Mouse (Mus musculus): ENCODE results near the gene Cpm. TPM values are rescaled to one million over a fixed set of nuclear protein-coding genes. Genes with fewer than 3 reads are reported as not detected.

Gene Cpm
- polyA plus RNA-seq, 1 experiment from 2014 or later: 2.7 TPM

- H3K4me2 ChIP-seq (ENCODE audit: low read length): peak overlapping the region; percentile 96
- 29% methylated on average over 8 of the region's 8 CpGs for WGBS
- H3K4me1 ChIP-seq (ENCODE audit: control insufficient read depth, insufficient read depth, low read depth, low read length): peaks cover 12% of the 10 kb centered on the region
- H3K27ac ChIP-seq (ENCODE audit: low read depth, low read length): no peak overlapping the region
- H3K27me3 ChIP-seq (replicated peaks; ENCODE audit: control insufficient read depth, insufficient read depth, low read length): peaks cover 40% of the 10 kb centered on the region
- H3K36me3 ChIP-seq (ENCODE audit: control insufficient read depth, insufficient read depth, low read length): no peaks in the 10 kb centered on the region
- no peak overlapping the region for H3K9ac ChIP-seq (ENCODE audit: low read depth, low read length)
- H3K4me3 ChIP-seq (ENCODE audit: low read length): no peak overlapping the region; the same call in 1 of the 2 replicates
- no peaks in the 10 kb centered on the region for H3K9me3 ChIP-seq (ENCODE audit: control insufficient read depth, low read length)
- no peak for ATAC-seq
Measured at GRCm38 (mm10) chr10:117630176-117630575, 876 bp downstream of the Cpm start.

- no peak overlapping the region for H3K4me2 ChIP-seq (ENCODE audit: low read length)
- peaks cover 40% of the 10 kb centered on the region for H3K27me3 ChIP-seq (replicated peaks; ENCODE audit: control insufficient read depth, insufficient read depth, low read length)
- no peak overlapping the region for H3K4me3 ChIP-seq (ENCODE audit: low read length)
- no peaks in the 10 kb centered on the region for H3K36me3 ChIP-seq (ENCODE audit: control insufficient read depth, insufficient read depth, low read length)
- H3K9ac ChIP-seq (ENCODE audit: low read depth, low read length): no peak overlapping the region
- peaks cover 12% of the 10 kb centered on the region for H3K4me1 ChIP-seq (ENCODE audit: control insufficient read depth, insufficient read depth, low read depth, low read length)
- no peaks in the 10 kb centered on the region for H3K9me3 ChIP-seq (ENCODE audit: control insufficient read depth, low read length)
- WGBS: 65% methylated on average over 2 of the region's 2 CpGs
- no peak overlapping the region for H3K27ac ChIP-seq (ENCODE audit: low read depth, low read length)
- ATAC-seq: no peak
Measured at GRCm38 (mm10) chr10:117630810-117631209, 1.5 kb downstream of the Cpm start.

GRCm38 (mm10) chr10:117631562-117632259 is 2.4 kb downstream of the Cpm start:
- no peak overlapping the region for H3K9ac ChIP-seq (ENCODE audit: low read depth, low read length)
- ATAC-seq: no peak
- H3K4me2 ChIP-seq (ENCODE audit: low read length): no peak overlapping the region
- H3K27me3 ChIP-seq (replicated peaks; ENCODE audit: control insufficient read depth, insufficient read depth, low read length): peaks cover 36% of the 10 kb centered on the region
- no peaks in the 10 kb centered on the region for H3K9me3 ChIP-seq (ENCODE audit: control insufficient read depth, low read length)
- peaks cover 12% of the 10 kb centered on the region for H3K4me1 ChIP-seq (ENCODE audit: control insufficient read depth, insufficient read depth, low read depth, low read length)
- H3K36me3 ChIP-seq (ENCODE audit: control insufficient read depth, insufficient read depth, low read length): no peaks in the 10 kb centered on the region
- no peak overlapping the region for H3K27ac ChIP-seq (ENCODE audit: low read depth, low read length)
- H3K4me3 ChIP-seq (ENCODE audit: low read length): no peak overlapping the region
- 86% methylated on average over 16 of the region's 16 CpGs for WGBS

GRCm38 (mm10) chr10:117632394-117632793 is 3.1 kb downstream of the Cpm start:
- H3K36me3 ChIP-seq (ENCODE audit: control insufficient read depth, insufficient read depth, low read length): no peaks in the 10 kb centered on the region
- no peak overlapping the region for H3K9ac ChIP-seq (ENCODE audit: low read depth, low read length)
- peaks cover 12% of the 10 kb centered on the region for H3K4me1 ChIP-seq (ENCODE audit: control insufficient read depth, insufficient read depth, low read depth, low read length)
- no peak overlapping the region for H3K4me3 ChIP-seq (ENCODE audit: low read length)
- H3K9me3 ChIP-seq (ENCODE audit: control insufficient read depth, low read length): no peaks in the 10 kb centered on the region
- 93% methylated on average over 4 of the region's 4 CpGs for WGBS
- no peak overlapping the region for H3K4me2 ChIP-seq (ENCODE audit: low read length)
- H3K27ac ChIP-seq (ENCODE audit: low read depth, low read length): no peak overlapping the region
- peaks cover 32% of the 10 kb centered on the region for H3K27me3 ChIP-seq (replicated peaks; ENCODE audit: control insufficient read depth, insufficient read depth, low read length)
- no peak for ATAC-seq

- Histone ChIP-seq H3K4me2 (ENCODE audit: low read length) (no peak overlapping the region), H3K9ac (ENCODE audit: low read depth, low read length) (no peak overlapping the region), H3K27me3 (replicated peaks; ENCODE audit: control insufficient read depth, insufficient read depth, low read length) (peaks cover 24% of the 10 kb centered on the region), H3K36me3 (ENCODE audit: control insufficient read depth, insufficient read depth, low read length) (no peaks in the 10 kb centered on the region), H3K9me3 (ENCODE audit: control insufficient read depth, low read length) (no peaks in the 10 kb centered on the region), H3K4me3 (ENCODE audit: low read length) (no peak overlapping the region), H3K27ac (ENCODE audit: low read depth, low read length) (no peak overlapping the region), H3K4me1 (ENCODE audit: control insufficient read depth, insufficient read depth, low read depth, low read length) (peaks cover 12% of the 10 kb centered on the region)
- 90% methylated on average over 5 of the region's 5 CpGs for WGBS
- no peak for ATAC-seq
Measured at GRCm38 (mm10) chr10:117633564-117634208, 4.4 kb downstream of the Cpm start.

GRCm38 (mm10) chr10:117634323-117635030 is 5.2 kb downstream of the Cpm start:
- Histone ChIP-seq H3K27ac (ENCODE audit: low read depth, low read length) (no peak overlapping the region), H3K27me3 (replicated peaks; ENCODE audit: control insufficient read depth, insufficient read depth, low read length) (peaks cover 16% of the 10 kb centered on the region), H3K4me3 (ENCODE audit: low read length) (no peak overlapping the region), H3K9ac (ENCODE audit: low read depth, low read length) (no peak overlapping the region), H3K4me2 (ENCODE audit: low read length) (no peak overlapping the region), H3K9me3 (ENCODE audit: control insufficient read depth, low read length) (no peaks in the 10 kb centered on the region), H3K36me3 (ENCODE audit: control insufficient read depth, insufficient read depth, low read length) (no peaks in the 10 kb centered on the region), H3K4me1 (ENCODE audit: control insufficient read depth, insufficient read depth, low read depth, low read length) (peaks cover 4% of the 10 kb centered on the region)
- 86% methylated on average over 10 of the region's 10 CpGs for WGBS
- no peak for ATAC-seq

- H3K4me1 ChIP-seq (ENCODE audit: control insufficient read depth, insufficient read depth, low read depth, low read length): no peaks in the 10 kb centered on the region
- H3K4me3 ChIP-seq (ENCODE audit: low read length): no peak overlapping the region
- no peaks in the 10 kb centered on the region for H3K9me3 ChIP-seq (ENCODE audit: control insufficient read depth, low read length)
- no peaks in the 10 kb centered on the region for H3K36me3 ChIP-seq (ENCODE audit: control insufficient read depth, insufficient read depth, low read length)
- H3K4me2 ChIP-seq (ENCODE audit: low read length): no peak overlapping the region
- WGBS: 96% methylated on average over 8 of the region's 8 CpGs
- H3K27ac ChIP-seq (ENCODE audit: low read depth, low read length): no peak overlapping the region
- peaks cover 13% of the 10 kb centered on the region for H3K27me3 ChIP-seq (replicated peaks; ENCODE audit: control insufficient read depth, insufficient read depth, low read length)
- H3K9ac ChIP-seq (ENCODE audit: low read depth, low read length): no peak overlapping the region
- no peak for ATAC-seq
Measured at GRCm38 (mm10) chr10:117635078-117635771, 5.9 kb downstream of the Cpm start.

- Histone ChIP-seq H3K9ac (ENCODE audit: low read depth, low read length) (no peak overlapping the region), H3K4me2 (ENCODE audit: low read length) (no peak overlapping the region)
- 92% methylated on average over 3 of the region's 3 CpGs for WGBS
Measured at GRCm38 (mm10) chr10:117635823-117636589, 6.7 kb downstream of the Cpm start.

More at GRCm38 (mm10) chr10:117635823-117636589, 6.7 kb downstream of the Cpm start:
- Histone ChIP-seq H3K4me1 (ENCODE audit: control insufficient read depth, insufficient read depth, low read depth, low read length) (no peaks in the 10 kb centered on the region), H3K4me3 (ENCODE audit: low read length) (no peak overlapping the region), H3K9me3 (ENCODE audit: control insufficient read depth, low read length) (no peaks in the 10 kb centered on the region), H3K27me3 (replicated peaks; ENCODE audit: control insufficient read depth, insufficient read depth, low read length) (peaks cover 9% of the 10 kb centered on the region), H3K36me3 (ENCODE audit: control insufficient read depth, insufficient read depth, low read length) (no peaks in the 10 kb centered on the region), H3K27ac (ENCODE audit: low read depth, low read length) (no peak overlapping the region)
- no peak for ATAC-seq
